In the genomic region with DNA sequence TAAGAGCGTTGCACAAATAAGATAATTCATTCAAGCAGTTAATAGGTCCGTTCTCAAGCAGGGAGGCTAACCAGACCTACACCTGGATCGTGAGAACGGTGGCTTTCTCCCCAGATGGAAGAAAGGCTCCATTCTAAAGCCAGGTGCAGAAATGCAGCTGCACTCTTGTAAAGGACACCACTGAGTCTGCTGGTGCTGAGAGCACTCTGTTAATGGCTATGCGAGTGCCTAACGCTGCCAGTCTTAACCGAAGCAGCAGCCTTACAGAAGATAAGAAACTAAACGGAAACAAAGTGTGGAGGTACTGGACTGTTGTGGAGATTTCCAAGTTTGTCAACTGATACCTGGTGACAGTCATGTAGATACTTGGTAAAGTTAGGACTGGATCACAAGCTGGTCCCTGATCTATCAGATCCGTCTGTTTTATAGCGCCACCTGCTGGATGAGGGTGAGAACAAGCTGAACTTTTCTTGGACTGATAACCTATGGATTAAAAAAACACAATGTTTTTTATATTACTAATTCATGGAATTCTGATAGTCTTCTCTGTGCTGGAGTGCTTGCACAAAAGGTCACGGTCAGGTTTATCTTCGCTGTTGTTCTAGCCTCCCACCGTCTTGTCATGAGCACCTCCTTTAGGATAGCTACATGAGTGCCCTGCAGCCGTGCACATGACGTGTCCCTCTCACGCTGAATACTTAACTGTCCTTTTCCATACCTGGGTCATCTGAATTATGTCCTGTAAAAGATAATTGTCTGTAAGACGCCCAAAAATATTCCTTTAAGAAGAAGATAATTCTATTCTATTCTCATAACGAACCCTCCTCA, we compare ENCODE assay signal across 7 mouse cellular contexts. TPM values are rescaled to one million over a fixed set of nuclear protein-coding genes. Genes with fewer than 3 reads are reported as not detected.
DNase-seq lines count a peak whose midpoint lies in the region; ATAC-seq and TF ChIP-seq lines count a peak whose summit lies in the region.

No protein-coding gene starts in this region.

- H3K4me3 ChIP-seq in intestine, embryonic 15.5 days (replicated peaks), result no peak overlapping the region
- H3K4me3 ChIP-seq in midbrain, embryonic 12.5 days, result no peak overlapping the region
- H3K4me3 ChIP-seq in small intestine, adult 2 months (ENCODE audit: low read depth, low read length), result no peak overlapping the region

- peak; percentile 62 for DNase-seq in T-cell, adult 2 months (ENCODE audit: low spot score)
- DNase-seq in cerebellum, adult 9-10 months, result peak; percentile 53
- peak; percentile 56 to 79 for DNase-seq in frontal cortex, postnatal 36 days (ENCODE audit: low spot score in 2 of 2)
- DNase-seq in left cerebral cortex, adult 8-10 months (ENCODE audit: low spot score in 2 of 2), result peak; percentile 30 to 50

- no peaks in the 10 kb centered on the region for H3K36me3 ChIP-seq in intestine, embryonic 15.5 days
- no peaks in the 10 kb centered on the region for H3K36me3 ChIP-seq in midbrain, embryonic 12.5 days
- no peaks in the 10 kb centered on the region for H3K36me3 ChIP-seq in small intestine, adult 2 months (ENCODE audit: control insufficient read depth, insufficient read depth, low read length)

- H3K9me3 ChIP-seq in intestine, embryonic 15.5 days, result no peaks in the 10 kb centered on the region
- no peaks in the 10 kb centered on the region for H3K9me3 ChIP-seq in midbrain, embryonic 12.5 days

- TF ChIP-seq POLR2A in small intestine, adult 2 months (IDR thresholded peaks at IDR 0.05; ENCODE audit: low read depth, low read length), result no peak

- peak; percentile 48 for ATAC-seq in intestine, embryonic 15.5 days
- ATAC-seq in midbrain, embryonic 12.5 days (ENCODE audit: low FRiP score, low read depth), result peak; percentile 28; the same call in 1 of the 2 replicates

- no peak overlapping the region for H3K4me2 ChIP-seq in intestine, embryonic 15.5 days (replicated peaks)
- no peak overlapping the region for H3K4me2 ChIP-seq in midbrain, embryonic 12.5 days (replicated peaks)

- H3K4me1 ChIP-seq in intestine, embryonic 15.5 days (replicated peaks), result 0 out of 2 replicates have a peak, but pooled peaks cover 4% of the 10 kb centered on the region
- H3K4me1 ChIP-seq in midbrain, embryonic 12.5 days, result 0 out of 2 replicates have a peak, but pooled peaks cover 3% of the 10 kb centered on the region
- no peaks in the 10 kb centered on the region for H3K4me1 ChIP-seq in small intestine, adult 2 months (ENCODE audit: control insufficient read depth, insufficient read depth, insufficient read length, low read length)

- 59% methylated on average over 18 of the region's 18 CpGs for WGBS in intestine, embryonic 15.5 days
- 62% methylated on average over 18 of the region's 18 CpGs for WGBS in midbrain, embryonic 12.5 days
- 63% methylated on average over 18 of the region's 18 CpGs for WGBS in small intestine, adult 2 months

- no peaks in the 10 kb centered on the region for H3K27me3 ChIP-seq in intestine, embryonic 15.5 days (replicated peaks)
- no peaks in the 10 kb centered on the region for H3K27me3 ChIP-seq in midbrain, embryonic 12.5 days
- H3K27me3 ChIP-seq in small intestine, adult 2 months (ENCODE audit: control insufficient read depth, insufficient read depth, low read length), result no peaks in the 10 kb centered on the region

- no peak overlapping the region for H3K9ac ChIP-seq in intestine, embryonic 15.5 days
- H3K9ac ChIP-seq in midbrain, embryonic 12.5 days (replicated peaks), result no peak overlapping the region

- peak; percentile 16; the same call in 1 of the 2 replicates for TF ChIP-seq CTCF in small intestine, adult 2 months (IDR thresholded peaks at IDR 0.05; ENCODE audit: extremely low read depth, insufficient read length, insufficient replicate concordance, low read depth, low read length)

- no peak overlapping the region for H3K27ac ChIP-seq in intestine, embryonic 15.5 days
- H3K27ac ChIP-seq in midbrain, embryonic 12.5 days (replicated peaks), result no peak overlapping the region
- no peak overlapping the region for H3K27ac ChIP-seq in small intestine, adult 2 months (ENCODE audit: insufficient read depth, low read depth, low read length)

RNA-seq across cellular contexts. Expression of gene Filip1l, which starts 45.7 kb away (rescaled TPM):
- polyA plus RNA-seq in intestine, embryonic 15.5 days (2015; fragmentation: Nextera tagmentation; extraction: Ambion mirVana), result 33.0 and 34.0 TPM in 2 replicates
- total RNA-seq in left cerebral cortex, adult 8-10 months (2022), result 1 to 10 TPM; 2.5 to 3.6 (median 3.4) TPM
- 6.4 and 7.0 TPM in 2 replicates for polyA plus RNA-seq in midbrain, embryonic 12.5 days (2016; fragmentation: Nextera tagmentation; extraction: Ambion mirVana)
- 2.2 and 3.2 TPM in 2 replicates for polyA plus RNA-seq in small intestine, adult 2 months (2012; rRNA removed)
